Mouse (Mus musculus) embryonic facial prominence, embryonic 10.5 days (tissue): ENCODE data around the gene Negr1. TPM values are rescaled to one million over a fixed set of nuclear protein-coding genes. Genes with fewer than 3 reads are reported as not detected.

Experiments used
- DNase-seq: peaks from one replicate; pipeline ENCODE4 v3.0.0-alpha.2; 2017; ENCODE audit warnings: low spot score
- H3K27ac ChIP-seq: fragments of 300-500 bp; sonication (generic); replicated peaks from 2 replicates; pipeline ENCODE4 v1.5.1; 2016; ENCODE audit warnings: mild to moderate bottlenecking
- H3K27me3 ChIP-seq: fragments of 300-500 bp; sonication (generic); replicated peaks from 2 replicates; pipeline ENCODE4 v1.6.1; 2016; ENCODE audit warnings: low read depth, mild to moderate bottlenecking; ENCODE audit not compliant: poor library complexity, severe bottlenecking
- H3K36me3 ChIP-seq: fragments of 300-500 bp; sonication (generic); replicated peaks from 2 replicates; pipeline ENCODE4 v1.6.1; 2016; ENCODE audit warnings: mild to moderate bottlenecking, moderate library complexity
- H3K4me1 ChIP-seq: fragments of 300-500 bp; sonication (generic); 2 replicates; pipeline ENCODE4 v1.6.1; 2016
- H3K4me3 ChIP-seq: fragments of 300-500 bp; sonication (generic); 2 replicates; pipeline ENCODE4 v1.5.1; 2016; ENCODE audit warnings: mild to moderate bottlenecking, moderate library complexity
- H3K9me3 ChIP-seq: fragments of 300-500 bp; sonication (generic); 2 replicates; pipeline ENCODE4 v1.6.1; 2016; ENCODE audit warnings: mild to moderate bottlenecking
- WGBS: fragments of 180-500 bp; shearing (Covaris S2); methylation state at CpG from one replicate; pipeline ENCODE4 v1.1.7; 2016; 5-methylcytosine and 5-hydroxymethylcytosine counted together
- polyA plus RNA-seq: library from polyadenylated mRNA; unstranded; fragments of >200 nt; fragmentation: Nextera tagmentation; extraction: Ambion mirVana; gene quantifications from 2 replicates; pipeline ENCODE4 v1.2.1, GENCODE M21; 2016

Negr1 gene
- polyA plus RNA-seq, 1 experiment from 2014 or later = 3.6 TPM

DNA sequence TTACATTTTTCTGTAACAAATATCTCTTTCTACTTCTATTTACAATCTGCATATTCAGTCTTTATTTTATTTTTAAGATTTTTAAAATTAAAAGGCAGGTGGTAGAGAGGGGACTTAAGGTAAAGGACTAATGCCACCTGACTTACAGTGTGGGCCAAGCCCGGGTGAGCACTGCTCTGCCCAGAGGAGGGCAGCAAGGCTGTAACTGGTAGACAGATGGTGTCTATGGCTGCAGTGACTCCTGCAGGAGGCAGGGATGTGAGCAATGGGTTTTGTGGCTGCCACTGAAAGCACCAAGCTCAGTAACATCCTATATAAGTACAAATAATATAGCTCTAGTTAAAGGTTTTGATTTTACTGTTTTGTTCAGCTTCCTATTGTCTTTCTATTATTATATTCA is 210.5 kb downstream of the Negr1 start:
- Histone ChIP-seq H3K9me3 (no peaks in the 10 kb centered on the region), H3K27ac (no peak overlapping the region), H3K27me3 (no peaks in the 10 kb centered on the region), H3K36me3 (no peaks in the 10 kb centered on the region), H3K4me3 (no peak overlapping the region), H3K4me1 (no peaks in the 10 kb centered on the region)
- WGBS = 53% methylated on average over 1 of the region's 1 CpGs
- DNase-seq = no peak

DNA sequence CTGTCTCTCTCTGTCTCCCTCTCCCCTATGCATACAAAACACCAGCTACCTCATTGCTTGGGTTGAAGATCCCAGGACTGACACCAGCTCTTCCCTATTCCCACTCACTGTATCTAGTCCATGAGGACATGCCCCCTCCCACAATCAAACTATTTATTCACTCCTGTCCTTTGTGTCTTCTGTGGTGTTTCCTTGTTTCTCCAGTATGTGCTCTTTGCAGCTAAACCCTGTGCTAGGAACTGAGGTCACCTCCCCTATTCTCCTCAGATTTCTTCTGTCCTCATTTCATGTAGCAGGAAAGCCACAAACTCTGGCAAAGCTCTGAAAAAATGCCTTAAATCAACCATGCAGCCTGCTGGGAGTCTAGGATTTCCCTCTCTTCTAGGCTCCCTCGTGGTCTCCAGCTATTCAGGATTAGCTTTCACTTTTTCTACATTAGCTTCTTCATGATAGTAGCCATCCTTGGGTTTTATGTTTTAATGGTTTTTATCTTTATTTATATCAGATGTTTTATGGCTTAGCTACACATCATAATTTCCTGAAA is 222.8 kb downstream of the Negr1 start:
- no peak overlapping the region for H3K27ac ChIP-seq
- no peaks in the 10 kb centered on the region for H3K27me3 ChIP-seq
- no peak for DNase-seq
- H3K4me1 ChIP-seq = no peaks in the 10 kb centered on the region; the same call in 1 of the 2 replicates
- H3K9me3 ChIP-seq = no peaks in the 10 kb centered on the region
- no peak overlapping the region for H3K4me3 ChIP-seq
- WGBS = 38% methylated on average over 1 of the region's 1 CpGs
- no peaks in the 10 kb centered on the region for H3K36me3 ChIP-seq

DNA sequence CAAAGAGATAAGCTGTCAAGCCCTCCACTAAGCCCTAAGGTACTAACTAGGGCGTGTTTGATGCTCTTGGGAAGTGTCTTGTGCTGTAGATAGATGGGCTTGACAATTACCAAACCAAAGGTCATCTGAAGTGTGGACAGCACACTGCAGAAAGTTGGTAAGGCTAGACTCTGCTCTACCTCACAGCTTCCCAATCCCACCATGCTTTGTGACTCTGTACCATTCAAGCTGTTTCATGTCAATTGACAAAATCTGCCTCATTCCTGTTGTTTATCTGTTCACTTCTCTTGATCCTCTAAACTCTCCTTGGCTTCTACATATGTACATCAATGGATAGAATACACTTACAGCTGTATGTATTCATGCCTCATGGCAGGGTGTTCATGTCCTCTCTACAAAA is 224.8 kb downstream of the Negr1 start:
- no peak for DNase-seq
- Histone ChIP-seq H3K27me3 (no peaks in the 10 kb centered on the region), H3K27ac (no peak overlapping the region), H3K9me3 (no peaks in the 10 kb centered on the region), H3K36me3 (no peaks in the 10 kb centered on the region), H3K4me3 (no peak overlapping the region), H3K4me1 (no peaks in the 10 kb centered on the region; the same call in 1 of the 2 replicates)
- WGBS = 70% methylated on average over 1 of the region's 1 CpGs

DNA sequence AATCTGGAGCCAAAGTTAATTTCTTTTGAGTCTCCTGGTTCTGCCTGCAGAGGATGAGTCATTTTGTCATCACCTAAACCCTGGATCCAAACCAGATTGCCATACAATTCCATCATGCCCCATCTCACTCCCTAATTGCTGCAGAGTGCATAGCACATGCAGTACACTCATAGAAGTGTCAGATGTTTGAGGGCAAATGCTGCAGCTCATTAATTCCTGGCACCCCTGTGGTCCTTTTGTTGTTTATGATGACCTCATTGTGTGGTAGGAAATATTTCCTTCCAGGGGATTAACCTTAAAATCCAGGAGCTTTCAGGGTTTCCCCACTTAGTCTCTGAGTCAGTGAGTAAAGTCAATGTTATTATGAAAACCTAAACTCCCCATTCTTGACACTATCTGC is 229.6 kb downstream of the Negr1 start:
- no peak for DNase-seq
- no peaks in the 10 kb centered on the region for H3K36me3 ChIP-seq
- H3K4me1 ChIP-seq = peaks cover 13% of the 10 kb centered on the region; the same call in 1 of the 2 replicates
- H3K9me3 ChIP-seq = no peaks in the 10 kb centered on the region
- H3K27me3 ChIP-seq = no peaks in the 10 kb centered on the region
- H3K27ac ChIP-seq = no peak overlapping the region
- H3K4me3 ChIP-seq = no peak overlapping the region

DNA sequence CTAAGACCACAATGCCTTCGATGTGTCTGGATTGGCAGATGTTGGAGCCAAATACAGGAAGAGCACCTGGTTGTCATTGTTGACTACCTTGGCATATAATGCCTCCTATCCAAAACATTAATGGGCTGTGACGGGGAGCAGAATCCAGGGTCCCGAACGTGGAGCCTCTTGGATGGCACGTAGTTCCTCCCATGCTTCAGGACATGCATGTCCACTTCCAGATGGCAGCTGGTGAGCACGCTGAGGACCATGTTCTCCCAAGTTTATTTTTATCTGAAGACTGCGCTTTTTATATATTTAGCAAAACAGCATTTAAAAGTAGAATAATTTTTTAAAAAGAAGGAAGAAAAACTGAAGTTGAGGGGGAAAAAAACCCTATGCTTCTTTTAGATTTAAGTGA is 231.1 kb downstream of the Negr1 start:
- H3K27me3 ChIP-seq = no peaks in the 10 kb centered on the region
- no peak for DNase-seq
- no peak overlapping the region for H3K27ac ChIP-seq
- H3K4me3 ChIP-seq = no peak overlapping the region
- H3K4me1 ChIP-seq = peaks cover 13% of the 10 kb centered on the region; the same call in 1 of the 2 replicates
- no peaks in the 10 kb centered on the region for H3K9me3 ChIP-seq
- H3K36me3 ChIP-seq = no peaks in the 10 kb centered on the region
- WGBS = 89% methylated on average over 7 of the region's 7 CpGs

DNA sequence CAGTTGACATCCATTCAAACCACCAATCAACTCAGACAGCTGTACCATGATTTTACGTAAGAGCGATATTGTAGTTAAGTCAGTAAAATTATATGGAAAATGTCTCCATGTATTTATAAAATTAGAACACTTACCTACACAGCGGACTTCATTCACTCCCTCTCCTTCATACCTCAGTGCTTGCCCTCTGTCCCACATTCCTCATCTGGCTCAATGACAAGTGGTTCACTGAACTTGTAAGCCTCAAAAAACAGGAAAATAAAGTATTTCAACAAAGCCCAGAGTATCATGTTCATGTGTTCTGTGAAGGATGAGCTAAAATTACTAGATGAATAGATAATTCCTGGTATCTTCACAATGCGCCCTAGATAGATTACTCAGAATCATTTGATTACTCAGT is 232.5 kb downstream of the Negr1 start:
- Histone ChIP-seq H3K27me3 (no peaks in the 10 kb centered on the region), H3K9me3 (no peaks in the 10 kb centered on the region), H3K4me1 (peaks cover 13% of the 10 kb centered on the region; the same call in 1 of the 2 replicates), H3K36me3 (no peaks in the 10 kb centered on the region), H3K27ac (no peak overlapping the region), H3K4me3 (no peak overlapping the region)
- DNase-seq = no peak
- 94% methylated on average over 4 of the region's 4 CpGs for WGBS

DNA sequence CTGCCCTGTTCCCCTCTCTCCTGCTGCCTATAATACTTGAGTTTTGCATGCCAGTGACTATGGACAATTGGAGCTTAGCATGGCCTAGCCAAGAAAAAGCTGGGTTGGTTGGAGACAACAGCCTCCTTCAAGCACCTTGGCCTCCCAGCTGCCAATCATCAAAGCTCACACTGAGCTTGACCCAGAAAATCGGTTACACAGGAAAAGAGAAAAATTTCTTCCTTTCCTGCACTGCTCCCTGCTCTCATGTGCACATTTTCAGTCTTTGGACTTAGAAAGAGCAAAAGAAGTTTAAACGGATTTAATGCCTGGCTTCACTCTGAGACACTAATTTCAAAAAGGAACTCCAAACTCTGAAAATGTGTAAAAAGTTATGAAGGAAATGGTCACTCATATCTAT is 233.0 kb downstream of the Negr1 start:
- H3K27ac ChIP-seq = no peak overlapping the region
- WGBS = 43% methylated on average over 2 of the region's 2 CpGs
- peak; percentile 12 for DNase-seq
- H3K4me3 ChIP-seq = no peak overlapping the region
- no peaks in the 10 kb centered on the region for H3K27me3 ChIP-seq
- H3K36me3 ChIP-seq = no peaks in the 10 kb centered on the region
- peaks cover 13% of the 10 kb centered on the region; the same call in 1 of the 2 replicates for H3K4me1 ChIP-seq
- H3K9me3 ChIP-seq = no peaks in the 10 kb centered on the region

DNA sequence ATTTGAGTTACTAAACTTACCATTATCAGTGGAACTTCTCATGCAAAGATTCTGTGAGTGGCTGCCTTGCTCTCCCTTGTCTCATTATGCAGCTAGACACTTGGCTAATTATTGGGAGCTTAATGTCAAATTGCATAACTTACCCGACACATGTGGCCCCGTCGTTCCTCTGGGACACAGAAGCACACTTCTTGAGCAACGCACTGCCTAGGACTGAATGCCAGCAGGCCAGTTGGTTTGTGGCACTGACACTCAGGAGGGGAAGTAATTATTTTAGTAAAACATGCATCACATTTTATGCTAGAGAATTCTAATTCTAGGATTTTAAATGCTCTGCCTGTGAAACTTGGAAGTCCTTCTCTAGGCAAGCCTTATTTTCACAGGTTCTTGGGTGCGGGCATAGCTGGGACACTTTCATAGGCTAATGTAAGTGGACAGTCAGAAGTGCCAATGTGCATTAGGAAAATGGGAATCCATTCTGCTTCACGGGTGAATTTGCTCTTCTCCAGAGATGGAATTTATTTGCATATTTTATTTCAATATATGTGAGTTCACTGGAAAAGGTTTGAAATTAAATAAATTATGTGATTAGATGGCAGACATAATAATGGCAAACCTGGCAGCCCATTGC is 234.6 kb downstream of the Negr1 start:
- Histone ChIP-seq H3K27ac (no peak overlapping the region), H3K4me3 (no peak overlapping the region), H3K4me1 (peaks cover 13% of the 10 kb centered on the region; the same call in 1 of the 2 replicates), H3K9me3 (no peaks in the 10 kb centered on the region), H3K27me3 (no peaks in the 10 kb centered on the region), H3K36me3 (no peaks in the 10 kb centered on the region)
- no peak for DNase-seq
- WGBS = 80% methylated on average over 6 of the region's 6 CpGs

DNA sequence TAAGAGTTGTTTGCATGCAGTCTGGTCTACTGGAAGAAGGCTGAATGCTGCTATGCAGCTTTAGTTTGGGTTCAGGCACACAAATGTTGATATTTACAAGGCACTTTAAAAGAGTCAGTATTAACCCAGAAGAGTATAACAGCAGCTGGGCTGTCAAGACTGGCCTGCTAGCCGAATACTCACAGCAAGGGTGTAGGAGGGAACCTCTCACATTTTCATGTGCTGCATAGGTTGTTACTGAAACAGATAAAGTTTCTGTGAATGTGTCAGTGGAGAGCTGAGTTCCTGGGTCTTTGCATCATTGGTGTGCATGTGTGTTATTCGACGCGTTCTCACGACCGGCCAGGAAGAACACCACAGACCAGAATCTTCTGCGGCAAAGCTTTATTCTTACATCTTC is 237.6 kb downstream of the Negr1 start:
- 96% methylated on average over 7 of the region's 7 CpGs for WGBS
- Histone ChIP-seq H3K4me1 (peaks cover 10% of the 10 kb centered on the region; the same call in 1 of the 2 replicates), H3K36me3 (no peaks in the 10 kb centered on the region), H3K27me3 (no peaks in the 10 kb centered on the region), H3K4me3 (no peak overlapping the region), H3K9me3 (no peaks in the 10 kb centered on the region), H3K27ac (no peak overlapping the region)
- no peak for DNase-seq

DNA sequence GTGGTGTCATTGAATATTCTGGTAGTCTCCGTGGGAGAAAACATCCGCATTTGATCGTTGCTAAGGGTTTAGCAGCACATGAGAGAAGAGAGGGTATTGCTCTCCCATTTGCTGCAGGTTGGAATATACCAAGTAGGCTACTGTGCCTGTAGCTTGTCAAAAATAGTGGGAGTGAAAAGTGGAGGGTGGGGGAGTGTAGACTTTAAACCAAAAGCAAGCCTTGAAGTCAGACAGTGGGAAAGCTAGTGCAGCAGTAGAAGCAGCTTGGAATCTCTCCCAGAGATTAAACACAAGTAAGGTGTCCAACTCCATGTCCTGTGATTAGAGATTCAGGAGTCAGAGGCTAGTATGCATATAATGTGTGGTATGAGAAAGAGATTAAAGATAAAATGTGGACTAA is 248.2 kb downstream of the Negr1 start:
- Histone ChIP-seq H3K9me3 (no peaks in the 10 kb centered on the region), H3K27ac (no peak overlapping the region), H3K36me3 (no peaks in the 10 kb centered on the region), H3K4me3 (no peak overlapping the region), H3K27me3 (no peaks in the 10 kb centered on the region), H3K4me1 (peaks cover 10% of the 10 kb centered on the region)
- WGBS = 92% methylated on average over 3 of the region's 3 CpGs
- DNase-seq = no peak

DNA sequence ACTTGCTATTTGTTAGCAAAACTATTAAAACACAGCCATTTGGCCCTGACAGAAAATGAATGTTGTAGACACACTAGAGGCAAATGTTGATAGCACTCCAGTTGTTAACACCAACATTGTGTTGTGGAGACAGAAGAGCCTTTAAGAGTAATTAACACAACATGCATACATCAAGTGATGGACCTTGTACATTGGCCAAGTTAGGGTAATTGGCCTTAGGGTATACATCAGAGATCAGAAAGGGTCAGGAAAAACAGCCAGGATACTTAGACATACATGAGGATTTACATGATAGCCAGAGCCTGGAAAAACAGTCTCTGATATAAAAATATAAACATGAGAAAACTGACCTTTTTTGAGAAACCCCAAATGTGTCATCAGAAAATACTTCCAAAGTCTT is 255.3 kb downstream of the Negr1 start:
- DNase-seq = no peak
- Histone ChIP-seq H3K27me3 (no peaks in the 10 kb centered on the region), H3K4me1 (0 out of 2 replicates have a peak, but pooled peaks cover 2% of the 10 kb centered on the region), H3K36me3 (no peaks in the 10 kb centered on the region), H3K4me3 (no peak overlapping the region), H3K27ac (no peak overlapping the region), H3K9me3 (no peaks in the 10 kb centered on the region)

DNA sequence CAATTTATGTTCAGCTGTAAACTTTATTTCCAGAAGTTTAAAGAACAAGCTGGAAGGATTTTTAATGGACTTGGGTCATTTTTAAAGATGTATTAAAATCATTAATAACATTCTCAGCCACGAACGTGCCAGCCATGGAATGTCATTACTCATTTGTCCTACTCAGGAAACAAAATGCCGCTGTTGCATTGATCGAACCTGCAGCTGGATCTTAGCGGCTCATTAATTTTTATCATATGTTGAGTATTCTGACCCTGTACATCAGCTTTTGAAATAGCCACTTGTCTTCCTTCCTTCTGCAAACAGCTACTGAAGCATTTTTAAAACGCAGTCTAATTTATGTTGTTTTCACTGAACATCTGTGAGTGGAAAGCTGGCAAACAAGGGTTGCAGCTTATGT is 255.9 kb downstream of the Negr1 start:
- WGBS = 76% methylated on average over 6 of the region's 6 CpGs
- no peak for DNase-seq
- Histone ChIP-seq H3K4me1 (0 out of 2 replicates have a peak, but pooled peaks cover 2% of the 10 kb centered on the region), H3K36me3 (no peaks in the 10 kb centered on the region), H3K27ac (no peak overlapping the region), H3K9me3 (no peaks in the 10 kb centered on the region), H3K4me3 (no peak overlapping the region), H3K27me3 (no peaks in the 10 kb centered on the region)

DNA sequence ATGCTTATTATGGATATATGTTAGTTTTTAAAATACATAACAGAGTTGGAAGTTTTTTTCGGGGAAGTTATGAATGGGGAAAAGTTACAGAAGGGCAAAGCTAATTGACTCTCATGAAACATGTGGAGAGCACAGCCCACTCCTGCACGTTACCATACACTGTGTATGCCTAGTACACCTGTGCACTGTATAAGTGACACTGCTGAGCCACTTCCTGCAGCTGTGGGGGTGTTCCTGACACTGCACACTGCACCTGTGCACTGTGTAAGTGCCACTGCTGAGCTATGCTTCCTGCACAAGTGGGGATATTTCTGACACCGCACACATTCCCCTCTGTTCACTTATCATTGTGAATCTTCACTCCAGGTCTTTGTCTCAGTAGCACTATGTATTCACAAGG is 261.4 kb downstream of the Negr1 start:
- Histone ChIP-seq H3K4me1 (0 out of 2 replicates have a peak, but pooled peaks cover 2% of the 10 kb centered on the region), H3K9me3 (no peaks in the 10 kb centered on the region), H3K27me3 (no peaks in the 10 kb centered on the region), H3K4me3 (no peak overlapping the region), H3K36me3 (no peaks in the 10 kb centered on the region), H3K27ac (no peak overlapping the region)
- 82% methylated on average over 3 of the region's 3 CpGs for WGBS
- no peak for DNase-seq
